Mouse (Mus musculus): ENCODE measurements around the gene Ckap5. TPM values are rescaled to one million over a fixed set of nuclear protein-coding genes. Genes with fewer than 3 reads are reported as not detected.

Ckap5 gene
- total and polyA plus RNA-seq, 3 experiments, result 7.4 to 52.2 (median 47.1) TPM

- TF ChIP-seq POLR2A (IDR thresholded peaks at IDR 0.05; ENCODE audit: insufficient read depth, low read depth, low read length), result no peak
- no peak for TF ChIP-seq EP300 (IDR thresholded peaks at IDR 0.05; ENCODE audit: insufficient read depth, low read depth, low read length)
- TF ChIP-seq CTCF (IDR thresholded peaks at IDR 0.05), result no peak
- Histone ChIP-seq H3K27me3 (ENCODE audit: control insufficient read depth, insufficient read depth, low read length) (no peaks in the 10 kb centered on the region), H3K9ac (ENCODE audit: low read depth, low read length) (no peak overlapping the region), H3K36me3 (ENCODE audit: control insufficient read depth, insufficient read depth, low read length) (no peaks in the 10 kb centered on the region), H3K4me1 (ENCODE audit: control insufficient read depth, insufficient read depth, low read length) (no peaks in the 10 kb centered on the region), H3K4me3 (no peak overlapping the region), H3K79me2 (replicated peaks; ENCODE audit: control insufficient read depth, insufficient read depth, low read length) (no peaks in the 10 kb centered on the region), H3K27ac (no peak overlapping the region)
- intact Hi-C loops (cut with DNase I), result no loop called here
- 74% methylated on average over 9 of the region's 9 CpGs for WGBS
- DNase-seq, result no peak
Observed at GRCm38 (mm10) chr2:91634841-91635240, 108.3 kb downstream of the Ckap5 start.

- H3K27ac ChIP-seq, result no peak overlapping the region
- intact Hi-C loops (cut with DNase I), result no loop called here
- WGBS, result 74% methylated on average over 11 of the region's 11 CpGs
- no peaks in the 10 kb centered on the region for H3K27me3 ChIP-seq (ENCODE audit: control insufficient read depth, insufficient read depth, low read length)
- no peak overlapping the region for H3K4me3 ChIP-seq
- no peaks in the 10 kb centered on the region for H3K36me3 ChIP-seq (ENCODE audit: control insufficient read depth, insufficient read depth, low read length)
- DNase-seq, result no peak
- H3K79me2 ChIP-seq (replicated peaks; ENCODE audit: control insufficient read depth, insufficient read depth, low read length), result no peaks in the 10 kb centered on the region
- H3K4me1 ChIP-seq (ENCODE audit: control insufficient read depth, insufficient read depth, low read length), result no peaks in the 10 kb centered on the region
- no peak overlapping the region for H3K9ac ChIP-seq (ENCODE audit: low read depth, low read length)
- no peak for TF ChIP-seq EP300 (IDR thresholded peaks at IDR 0.05; ENCODE audit: insufficient read depth, low read depth, low read length)
- TF ChIP-seq CTCF (IDR thresholded peaks at IDR 0.05), result no peak; the same call in 1 of the 2 replicates
Observed at GRCm38 (mm10) chr2:91635486-91635885, 108.9 kb downstream of the Ckap5 start.

- DNase-seq, result no peak
Observed at GRCm38 (mm10) chr2:91636229-91636628, 109.7 kb downstream of the Ckap5 start, which contains the start of gene F2. Gene F2 (minus strand): TSS chr2:91636414.

GRCm38 (mm10) chr2:91636727-91637338 lies 110.3 kb downstream of the Ckap5 start:
- no peak for DNase-seq
- TF ChIP-seq POLR2A (IDR thresholded peaks at IDR 0.05; ENCODE audit: insufficient read depth, low read depth, low read length), result no peak
- no peak for TF ChIP-seq CTCF (IDR thresholded peaks at IDR 0.05)
- TF ChIP-seq EP300 (IDR thresholded peaks at IDR 0.05; ENCODE audit: insufficient read depth, low read depth, low read length), result no peak
- 72% methylated on average over 5 of the region's 5 CpGs for WGBS
- intact Hi-C loops (cut with DNase I), result no loop called here
- Histone ChIP-seq H3K9ac (ENCODE audit: low read depth, low read length) (no peak overlapping the region), H3K27me3 (ENCODE audit: control insufficient read depth, insufficient read depth, low read length) (no peaks in the 10 kb centered on the region), H3K79me2 (replicated peaks; ENCODE audit: control insufficient read depth, insufficient read depth, low read length) (no peaks in the 10 kb centered on the region), H3K4me1 (ENCODE audit: control insufficient read depth, insufficient read depth, low read length) (no peaks in the 10 kb centered on the region), H3K27ac (no peak overlapping the region), H3K36me3 (ENCODE audit: control insufficient read depth, insufficient read depth, low read length) (no peaks in the 10 kb centered on the region), H3K4me3 (no peak overlapping the region)

More at GRCm38 (mm10) chr2:91636229-91636628, 109.7 kb downstream of the Ckap5 start, which contains the start of gene F2:
- H3K79me2 ChIP-seq (replicated peaks; ENCODE audit: control insufficient read depth, insufficient read depth, low read length), result no peaks in the 10 kb centered on the region
- 91% methylated on average over 8 of the region's 8 CpGs for WGBS
- H3K4me1 ChIP-seq (ENCODE audit: control insufficient read depth, insufficient read depth, low read length), result no peaks in the 10 kb centered on the region
- TF ChIP-seq POLR2A (IDR thresholded peaks at IDR 0.05; ENCODE audit: insufficient read depth, low read depth, low read length) (no peak), CTCF (IDR thresholded peaks at IDR 0.05) (no peak), EP300 (IDR thresholded peaks at IDR 0.05; ENCODE audit: insufficient read depth, low read depth, low read length) (no peak)
- no peak within 1 kb of the TSS for H3K27ac ChIP-seq
- no peak within 1 kb of the TSS for H3K9ac ChIP-seq (ENCODE audit: low read depth, low read length)
- H3K36me3 ChIP-seq (ENCODE audit: control insufficient read depth, insufficient read depth, low read length), result no peaks in the 10 kb centered on the region
- intact Hi-C loops (cut with DNase I), result no loop called here
- H3K27me3 ChIP-seq (ENCODE audit: control insufficient read depth, insufficient read depth, low read length), result no peaks in the 10 kb centered on the region
- H3K4me3 ChIP-seq, result no peak within 1 kb of the TSS

GRCm38 (mm10) chr2:91638931-91639330 lies 112.4 kb downstream of the Ckap5 start:
- intact Hi-C loops (cut with DNase I), result no loop called here
- 70% methylated on average over 6 of the region's 6 CpGs for WGBS
- H3K4me3 ChIP-seq, result no peak overlapping the region

GRCm38 (mm10) chr2:91642825-91643415 lies 116.4 kb downstream of the Ckap5 start:
- H3K9ac ChIP-seq (ENCODE audit: low read depth, low read length), result no peak overlapping the region
- no peak for TF ChIP-seq EP300 (IDR thresholded peaks at IDR 0.05; ENCODE audit: insufficient read depth, low read depth, low read length)
- intact Hi-C loops (cut with DNase I), result no loop called here
- no peaks in the 10 kb centered on the region for H3K79me2 ChIP-seq (replicated peaks; ENCODE audit: control insufficient read depth, insufficient read depth, low read length)
- 90% methylated on average over 2 of the region's 2 CpGs for WGBS
- no peaks in the 10 kb centered on the region for H3K4me1 ChIP-seq (ENCODE audit: control insufficient read depth, insufficient read depth, low read length)
- H3K36me3 ChIP-seq (ENCODE audit: control insufficient read depth, insufficient read depth, low read length), result no peaks in the 10 kb centered on the region
- no peak for DNase-seq
- H3K27ac ChIP-seq, result no peak overlapping the region
- H3K27me3 ChIP-seq (ENCODE audit: control insufficient read depth, insufficient read depth, low read length), result no peaks in the 10 kb centered on the region
- no peak overlapping the region for H3K4me3 ChIP-seq

More at GRCm38 (mm10) chr2:91638931-91639330, 112.4 kb downstream of the Ckap5 start:
- H3K36me3 ChIP-seq (ENCODE audit: control insufficient read depth, insufficient read depth, low read length), result no peaks in the 10 kb centered on the region
- H3K9ac ChIP-seq (ENCODE audit: low read depth, low read length), result no peak overlapping the region
- no peak for DNase-seq
- H3K79me2 ChIP-seq (replicated peaks; ENCODE audit: control insufficient read depth, insufficient read depth, low read length), result no peaks in the 10 kb centered on the region
- H3K4me1 ChIP-seq (ENCODE audit: control insufficient read depth, insufficient read depth, low read length), result no peaks in the 10 kb centered on the region
- no peaks in the 10 kb centered on the region for H3K27me3 ChIP-seq (ENCODE audit: control insufficient read depth, insufficient read depth, low read length)
- H3K27ac ChIP-seq, result no peak overlapping the region
- no peak for TF ChIP-seq POLR2A (IDR thresholded peaks at IDR 0.05; ENCODE audit: insufficient read depth, low read depth, low read length)
- TF ChIP-seq CTCF (IDR thresholded peaks at IDR 0.05), result no peak
- TF ChIP-seq EP300 (IDR thresholded peaks at IDR 0.05; ENCODE audit: insufficient read depth, low read depth, low read length), result no peak
